Mouse (Mus musculus) naive thymus-derived CD4-positive, alpha-beta T cell, adult 2 months (primary cell): ENCODE data around the gene Olfr596.
"Not testable (repeated sequence)": the region's sequence is repeated elsewhere in the genome, so short reads cannot be mapped to it uniquely, and the experiment has no call there.

Experiments
- DNase-seq: peaks from one replicate; pipeline ENCODE4 v3.0.0-alpha.2; 2011; ENCODE audit warnings: low read depth

Gene Olfr596

GRCm38 (mm10) chr7:103305348-103305747 is at the start of gene Olfr596:
Olfr596 (plus strand) TSS chr7:103305648.
- not testable (repeated sequence) for DNase-seq

- not testable (repeated sequence) for DNase-seq
These were observed 10.6 kb downstream of the Olfr596 start, which contains the start of gene Olfr597 for GRCm38 (mm10) chr7:103316015-103316414. Olfr597 (plus strand) TSS chr7:103316315.

- no peak for DNase-seq
These were observed 17.8 kb downstream of the Olfr596 start, which contains the start of gene Olfr598 for GRCm38 (mm10) chr7:103323268-103323667. Olfr598 (plus strand) TSS chr7:103323568.

- no peak for DNase-seq
These were observed 30.2 kb downstream of the Olfr596 start, which contains the start of gene Olfr599 for GRCm38 (mm10) chr7:103335617-103336016. Olfr599 (plus strand) TSS chr7:103335917.

GRCm38 (mm10) chr7:103349569-103349968 is 44.1 kb downstream of the Olfr596 start, which contains the start of gene Olfr600:
Olfr600 (minus strand) TSS chr7:103349669.
- no peak for DNase-seq
